Mouse (Mus musculus) liver, postnatal 0 days (tissue): Measurements from ENCODE around the gene D130043K22Rik.

ENCODE experiments used
- CTCF ChIP-seq: sonication (generic); IDR thresholded peaks from 2 replicates; pipeline ENCODE4 v1.5.1; 2016; ENCODE audit warnings: antibody characterized with exemption, low read depth
- EP300 ChIP-seq: IDR thresholded peaks from 2 replicates; pipeline ENCODE4 v1.6.1; 2016; ENCODE audit warnings: antibody characterized with exemption, low read depth, mild to moderate bottlenecking

DNA sequence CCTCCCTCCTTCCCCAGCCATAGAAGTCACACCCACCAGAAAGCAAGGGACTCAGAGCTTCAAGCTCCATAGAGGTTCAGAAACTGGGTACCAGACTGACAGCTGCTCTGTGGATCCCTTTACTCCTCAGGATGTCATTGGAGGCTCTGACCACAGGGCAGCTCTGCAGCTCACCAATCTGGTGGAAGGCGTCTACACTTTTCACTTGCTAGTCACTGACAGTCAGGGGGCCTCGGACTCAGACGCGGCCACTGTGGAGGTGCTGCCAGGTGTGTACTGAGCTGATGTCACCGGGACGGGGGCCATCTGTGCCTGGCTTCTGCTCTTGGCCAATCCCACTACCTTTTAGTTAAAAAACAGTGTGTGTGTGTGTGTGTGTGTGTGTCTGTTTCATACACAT lies 37.5 kb downstream of the D130043K22Rik start:
- TF ChIP-seq CTCF (no peak), EP300 (no peak)
